Mouse (Mus musculus) Muller cell, postnatal 12 days (primary cell): Measurements from ENCODE around the gene St13.

Experiments
- DNase-seq: peaks from one replicate; pipeline ENCODE4 v3.0.0-alpha.2; 2015; ENCODE audit errors: inconsistent ontology term

St13 gene

DNA sequence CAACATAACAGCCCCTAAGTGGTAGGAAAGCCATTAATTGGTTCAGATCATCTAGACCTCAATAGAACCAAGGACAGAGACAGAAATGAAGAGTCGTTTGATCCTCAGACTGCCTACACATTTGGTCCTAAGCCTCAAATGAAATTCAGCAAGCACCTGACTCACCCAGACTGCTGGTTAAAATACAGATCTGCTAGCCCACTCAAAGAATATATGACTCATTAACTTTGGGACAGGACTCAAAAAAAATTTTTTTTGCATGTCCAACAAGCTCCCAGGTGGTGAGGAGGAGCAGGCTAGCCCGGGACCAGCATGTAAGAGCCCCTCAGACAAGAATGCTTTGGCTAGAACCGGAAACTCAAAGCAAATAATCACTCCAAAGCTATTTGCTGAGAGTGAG is 79.7 kb downstream of the St13 start:
- DNase-seq, result no peak

DNA sequence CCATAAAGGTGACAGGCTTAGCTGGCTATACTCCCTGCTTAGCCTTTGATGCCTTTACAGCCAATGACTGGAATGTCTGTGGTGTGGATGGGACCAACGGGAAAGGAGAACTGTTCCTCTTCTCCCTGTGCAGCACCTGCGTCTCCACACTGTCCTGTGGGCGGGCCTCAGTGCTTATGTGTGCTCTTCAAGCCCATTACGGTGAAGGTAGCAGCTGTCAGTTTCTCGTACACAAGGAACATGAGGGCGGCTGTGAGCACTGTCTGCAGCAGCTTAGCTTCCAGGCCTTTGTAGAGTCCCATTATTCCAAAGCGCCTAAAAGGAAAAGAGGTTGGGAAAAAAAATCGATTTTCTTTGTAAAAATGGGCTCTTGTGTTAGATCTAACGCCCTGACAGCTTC is 80.4 kb downstream of the St13 start:
- DNase-seq, result no peak

DNA sequence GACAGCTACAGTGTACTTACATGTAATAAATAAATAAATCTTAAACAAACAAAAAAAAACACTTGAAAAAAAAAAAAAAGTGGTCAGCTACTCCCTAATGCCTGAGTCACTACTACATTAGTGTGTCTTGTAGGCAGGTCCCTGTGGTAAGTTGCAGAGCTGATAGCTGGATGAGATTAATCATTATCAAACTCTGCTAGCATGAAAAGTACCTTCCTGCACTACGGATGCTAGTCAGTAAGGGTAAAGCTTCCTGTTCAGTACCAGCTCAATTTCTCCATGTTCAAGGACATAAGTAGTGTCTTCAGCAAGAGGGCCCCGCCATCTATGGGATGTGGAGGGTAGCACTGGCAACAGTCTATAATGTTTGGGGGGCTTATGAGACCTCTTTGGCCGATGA is 85.9 kb downstream of the St13 start:
- no peak for DNase-seq
